Mouse (Mus musculus) forebrain, embryonic 13.5 days (tissue): ENCODE results near the gene Pdgfra. TPM values are rescaled to one million over a fixed set of nuclear protein-coding genes. Genes with fewer than 3 reads are reported as not detected.

Source experiments
- ATAC-seq: fragments of 200-750 bp; cut with Nextera tagmentation; 2 replicates; pipeline ENCODE4 v1.8.0; 2017
- H3K27ac ChIP-seq: fragments of 300-500 bp; sonication (generic); 2 replicates; pipeline ENCODE4 v1.5.1; 2015; ENCODE audit warnings: inconsistent platforms, mild to moderate bottlenecking, moderate library complexity
- H3K27me3 ChIP-seq: fragments of 300-500 bp; sonication (generic); 2 replicates; pipeline ENCODE4 v1.6.1; 2015; ENCODE audit warnings: mild to moderate bottlenecking, inconsistent platforms
- H3K36me3 ChIP-seq: fragments of 300-500 bp; sonication (generic); 2 replicates; pipeline ENCODE4 v1.6.1; 2015; ENCODE audit warnings: mild to moderate bottlenecking, inconsistent platforms; ENCODE audit not compliant: poor library complexity, severe bottlenecking
- H3K4me1 ChIP-seq: fragments of 300-500 bp; sonication (generic); 2 replicates; pipeline ENCODE4 v1.6.1; 2015; ENCODE audit warnings: inconsistent platforms
- H3K4me2 ChIP-seq: fragments of 300-500 bp; sonication (generic); 2 replicates; pipeline ENCODE4 v1.6.1; 2015; ENCODE audit warnings: inconsistent platforms, mild to moderate bottlenecking, moderate library complexity
- H3K4me3 ChIP-seq: fragments of 300-500 bp; sonication (generic); 2 replicates; pipeline ENCODE4 v1.5.1; 2015; ENCODE audit warnings: mild to moderate bottlenecking, inconsistent platforms
- H3K9ac ChIP-seq: fragments of 300-500 bp; sonication (generic); 2 replicates; pipeline ENCODE4 v1.6.1; 2015; ENCODE audit warnings: mild to moderate bottlenecking, inconsistent platforms
- H3K9me3 ChIP-seq: fragments of 300-500 bp; sonication (generic); replicated peaks from 2 replicates; pipeline ENCODE4 v1.6.1; 2016; ENCODE audit warnings: inconsistent platforms
- WGBS: fragments of 180-500 bp; shearing (Covaris S2); methylation state at CpG from one replicate; pipeline ENCODE4 v1.1.7; 2015; 5-methylcytosine and 5-hydroxymethylcytosine counted together
- microRNA-seq: library from miRNA; unstranded; fragments of <30 nt; microRNA quantifications from one replicate; pipeline ENCODE4, GENCODE M21; 2016
- polyA plus RNA-seq: library from polyadenylated mRNA; unstranded; fragments of >200 nt; fragmentation: Nextera tagmentation; extraction: Ambion mirVana; gene quantifications from 2 replicates; pipeline ENCODE4 v1.2.1, GENCODE M21; 2015

Pdgfra gene
- polyA plus RNA-seq, 1 experiment from 2014 or later: 4.1 TPM

DNA sequence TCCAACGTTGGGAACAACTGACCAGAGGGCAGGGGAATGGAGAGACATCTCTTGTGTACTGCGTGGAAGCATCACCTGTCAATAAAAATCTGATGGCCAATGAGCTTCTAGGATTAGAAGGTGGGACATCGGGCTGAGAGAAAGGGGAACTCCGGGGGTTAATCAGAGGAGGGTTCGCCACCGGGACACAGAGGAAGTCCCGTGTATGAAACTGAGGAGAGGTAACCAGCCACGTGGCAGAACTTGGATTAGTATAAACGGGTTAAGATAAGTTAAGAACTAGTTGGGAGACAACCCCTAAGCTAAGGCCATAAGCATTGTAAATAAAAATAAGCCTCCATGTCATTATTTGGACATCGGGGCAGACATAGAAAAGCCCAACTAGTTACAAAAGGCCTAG, 69.5 kb downstream of the Pdgfra start:
- no peaks in the 10 kb centered on the region for H3K9me3 ChIP-seq
- peaks cover 10% of the 10 kb centered on the region for H3K4me1 ChIP-seq
- H3K27ac ChIP-seq: no peak overlapping the region
- H3K4me3 ChIP-seq: no peak overlapping the region
- no peaks in the 10 kb centered on the region for H3K27me3 ChIP-seq
- 86% methylated on average over 10 of the region's 10 CpGs for WGBS
- H3K9ac ChIP-seq: no peak overlapping the region
- H3K36me3 ChIP-seq: no peaks in the 10 kb centered on the region
- H3K4me2 ChIP-seq: no peak overlapping the region
- no peak for ATAC-seq

- Histone ChIP-seq H3K36me3 (no peaks in the 10 kb centered on the region), H3K27me3 (no peaks in the 10 kb centered on the region), H3K4me2 (no peak overlapping the region), H3K4me1 (peaks cover 10% of the 10 kb centered on the region), H3K27ac (no peak overlapping the region), H3K4me3 (no peak overlapping the region), H3K9me3 (no peaks in the 10 kb centered on the region), H3K9ac (no peak overlapping the region)
- WGBS: 46% methylated on average over 10 of the region's 10 CpGs
- ATAC-seq: peak; percentile 62; the same call in 1 of the 2 replicates
Observed at GRCm38 (mm10) chr5:75222491-75223265, 70.6 kb downstream of the Pdgfra start.

DNA sequence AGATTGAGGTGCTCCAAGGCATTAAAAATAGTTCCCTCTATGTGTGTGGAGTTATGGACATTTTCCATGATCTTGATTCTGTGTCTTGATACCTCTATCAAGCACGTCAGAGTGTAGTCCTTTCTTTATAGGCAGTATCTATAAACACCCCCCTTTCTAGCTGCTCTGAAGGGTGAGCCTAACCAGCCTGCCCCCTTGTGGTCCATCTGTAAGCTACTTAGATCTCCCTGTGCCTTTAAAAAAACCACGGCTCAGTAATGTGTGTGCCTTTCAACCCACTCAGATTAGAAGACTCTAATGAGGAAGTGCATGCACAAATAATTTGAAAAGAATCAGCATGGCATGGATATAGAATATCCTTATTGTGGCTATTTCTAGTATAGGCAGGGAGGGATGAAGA, 86.3 kb downstream of the Pdgfra start:
- WGBS: 39% methylated on average over 2 of the region's 2 CpGs
- H3K27ac ChIP-seq: no peak overlapping the region
- ATAC-seq: peak; percentile 66
- no peaks in the 10 kb centered on the region for H3K27me3 ChIP-seq
- no peak overlapping the region for H3K4me3 ChIP-seq
- no peak overlapping the region for H3K4me2 ChIP-seq
- H3K4me1 ChIP-seq: no peaks in the 10 kb centered on the region
- H3K9me3 ChIP-seq: no peaks in the 10 kb centered on the region
- no peak overlapping the region for H3K9ac ChIP-seq
- H3K36me3 ChIP-seq: no peaks in the 10 kb centered on the region

- peak; percentile 72 for ATAC-seq
- no peak overlapping the region for H3K4me2 ChIP-seq
- H3K27ac ChIP-seq: 0 out of 2 replicates have a peak overlapping the region, but pooled peaks have one; percentile 6
- H3K9ac ChIP-seq: no peak overlapping the region
- no peak overlapping the region for H3K4me3 ChIP-seq
- no peaks in the 10 kb centered on the region for H3K27me3 ChIP-seq
- no peaks in the 10 kb centered on the region for H3K9me3 ChIP-seq
- WGBS: 55% methylated on average over 15 of the region's 15 CpGs
- H3K36me3 ChIP-seq: no peaks in the 10 kb centered on the region
- no peaks in the 10 kb centered on the region for H3K4me1 ChIP-seq
Observed at GRCm38 (mm10) chr5:75238928-75239777, 87.1 kb downstream of the Pdgfra start.

- WGBS: 42% methylated on average over 25 of the region's 25 CpGs
- H3K27me3 ChIP-seq: no peaks in the 10 kb centered on the region
- peak overlapping the region; percentile 42 for H3K4me2 ChIP-seq
- H3K4me3 ChIP-seq: no peak overlapping the region
- no peak overlapping the region for H3K9ac ChIP-seq
- peak; percentile 94 for ATAC-seq
- peak overlapping the region; percentile 81 for H3K27ac ChIP-seq
- H3K9me3 ChIP-seq: no peaks in the 10 kb centered on the region
- peaks cover 19% of the 10 kb centered on the region for H3K4me1 ChIP-seq
- H3K36me3 ChIP-seq: no peaks in the 10 kb centered on the region
Observed at GRCm38 (mm10) chr5:75247070-75247740, 95.1 kb downstream of the Pdgfra start.

Small RNAs within 50 kb of the gene (microRNA-seq; reads per million reads assigned to microRNA genes)
- gene Mir7025: not detected

Other genes starting within 250 kb of the Pdgfra start
- gene Chic2, start 107.5 kb upstream of the Pdgfra start, polyA plus RNA-seq: 30.9 and 37.7 TPM in 2 replicates
- gene Gsx2, start 76.7 kb upstream of the Pdgfra start, polyA plus RNA-seq: 11.7 and 14.0 TPM in 2 replicates